Mouse (Mus musculus) forebrain, embryonic 14.5 days (tissue): ENCODE results near the gene Cdh12. TPM values are rescaled to one million over a fixed set of nuclear protein-coding genes. Genes with fewer than 3 reads are reported as not detected.
A peak's percentile ranks its signal among the peaks of the same experiment; 100 is the strongest.

Experiments
- ATAC-seq: fragments of 200-750 bp; cut with Nextera tagmentation; 2 replicates; pipeline ENCODE4 v1.8.0; 2017; ENCODE audit warnings: mild to moderate bottlenecking, moderate library complexity
- DNase-seq: peaks from one replicate; pipeline ENCODE4 v3.0.0-alpha.2; 2015; ENCODE audit warnings: low spot score
- H3K27ac ChIP-seq: fragments of 300-500 bp; sonication (generic); 2 replicates; pipeline ENCODE4 v1.5.1; 2014; ENCODE audit warnings: low read depth, mild to moderate bottlenecking, control low read depth, low read length, moderate library complexity
- H3K27me3 ChIP-seq: fragments of 300-500 bp; sonication (generic); replicated peaks from 2 replicates; pipeline ENCODE4 v1.6.1; 2014; ENCODE audit warnings: low read length, control low read depth, mixed read lengths; ENCODE audit not compliant: control insufficient read depth, insufficient read depth
- H3K36me3 ChIP-seq: fragments of 300-500 bp; sonication (generic); 2 replicates; pipeline ENCODE4 v1.6.1; 2014; ENCODE audit warnings: low read length, control low read depth; ENCODE audit not compliant: control insufficient read depth, insufficient read depth
- H3K4me1 ChIP-seq: fragments of 300-500 bp; sonication (generic); 2 replicates; pipeline ENCODE4 v1.6.1; 2014; ENCODE audit warnings: antibody characterized with exemption, low read length, control low read depth; ENCODE audit not compliant: control insufficient read depth, insufficient read depth
- H3K4me2 ChIP-seq: fragments of 300-500 bp; sonication (generic); 2 replicates; pipeline ENCODE4 v1.6.1; 2014; ENCODE audit warnings: mild to moderate bottlenecking, control low read depth, low read length
- H3K4me3 ChIP-seq: fragments of 300-500 bp; sonication (generic); 2 replicates; pipeline ENCODE4 v1.5.1; 2014; ENCODE audit warnings: low read depth, low read length, control low read depth
- H3K9ac ChIP-seq: fragments of 300-500 bp; sonication (generic); 2 replicates; pipeline ENCODE4 v1.6.1; 2014; ENCODE audit warnings: mild to moderate bottlenecking, low read length, control low read depth, moderate library complexity
- H3K9me3 ChIP-seq: fragments of 300-500 bp; sonication (generic); replicated peaks from 2 replicates; pipeline ENCODE4 v1.6.1; 2016; ENCODE audit warnings: low read length, control low read depth, mixed read lengths; ENCODE audit not compliant: control insufficient read depth
- WGBS: fragments of 180-500 bp; shearing (Covaris S2); extraction: QIAGEN DNeasy Blood & Tissue Kit; methylation state at CpG from one replicate; pipeline ENCODE4 v1.1.7; 2014; 5-methylcytosine and 5-hydroxymethylcytosine counted together
- polyA plus RNA-seq: library from polyadenylated mRNA; unstranded; fragments of >200 nt; fragmentation: Nextera tagmentation; extraction: Ambion mirVana; gene quantifications from 2 replicates; pipeline ENCODE4 v1.2.1, GENCODE M21; 2014

The Cdh12 gene
- polyA plus RNA-seq, 1 experiment from 2014 or later = 2.3 TPM

DNA sequence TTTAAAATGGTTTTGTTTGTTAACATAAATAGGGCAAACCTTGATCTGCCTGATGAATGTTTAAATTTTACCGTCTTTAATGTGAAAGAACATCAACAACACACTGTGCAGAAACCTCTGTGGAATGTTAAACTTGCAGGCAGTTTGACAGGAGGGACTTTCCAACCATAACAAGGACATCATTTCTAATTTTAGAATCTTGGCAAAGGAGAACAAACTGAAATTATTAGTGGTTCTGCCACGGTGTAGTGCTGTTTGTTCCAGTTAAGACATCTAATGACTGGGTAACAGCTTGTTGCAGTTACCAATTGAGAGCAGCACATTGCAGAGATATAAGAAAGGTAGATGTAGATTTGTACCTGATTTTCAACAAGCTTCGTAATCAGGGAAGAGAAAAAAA, 453.5 kb downstream of the Cdh12 start:
- no peak overlapping the region for H3K4me3 ChIP-seq
- no peak overlapping the region for H3K27ac ChIP-seq
- no peak for DNase-seq
- no peaks in the 10 kb centered on the region for H3K9me3 ChIP-seq
- no peaks in the 10 kb centered on the region for H3K4me1 ChIP-seq
- WGBS = 72% methylated on average over 3 of the region's 3 CpGs
- no peak for ATAC-seq
- H3K27me3 ChIP-seq = no peaks in the 10 kb centered on the region
- no peak overlapping the region for H3K4me2 ChIP-seq
- H3K9ac ChIP-seq = no peak overlapping the region
- H3K36me3 ChIP-seq = no peaks in the 10 kb centered on the region

GRCm38 (mm10) chr15:20928221-20928620, 479.2 kb downstream of the Cdh12 start:
- no peaks in the 10 kb centered on the region for H3K4me1 ChIP-seq
- no peak overlapping the region for H3K9ac ChIP-seq
- H3K4me3 ChIP-seq = no peak overlapping the region
- DNase-seq = no peak
- H3K4me2 ChIP-seq = no peak overlapping the region
- no peaks in the 10 kb centered on the region for H3K27me3 ChIP-seq
- no peak overlapping the region for H3K27ac ChIP-seq
- no peaks in the 10 kb centered on the region for H3K9me3 ChIP-seq
- ATAC-seq = no peak
- no peaks in the 10 kb centered on the region for H3K36me3 ChIP-seq

DNA sequence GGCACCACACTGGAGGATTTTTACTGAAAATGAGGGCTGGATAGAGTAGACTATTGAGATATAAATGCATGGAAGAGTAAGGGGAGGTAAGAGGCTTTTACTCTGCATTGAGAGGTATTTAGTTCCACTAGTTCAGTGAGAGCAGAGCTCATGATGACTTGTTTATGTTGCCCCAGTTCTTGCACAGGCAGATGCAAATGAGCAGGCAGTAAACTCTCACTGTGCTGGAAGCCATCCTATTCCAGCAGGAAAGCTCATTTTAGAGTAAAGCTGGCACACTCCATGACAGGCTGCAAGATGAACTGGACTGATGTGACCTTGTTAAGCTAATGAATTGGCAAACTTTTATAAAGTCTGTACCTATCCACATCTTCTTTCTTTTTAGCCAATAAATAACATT, 494.9 kb downstream of the Cdh12 start:
- H3K4me2 ChIP-seq = no peak overlapping the region
- no peak overlapping the region for H3K27ac ChIP-seq
- no peak overlapping the region for H3K9ac ChIP-seq
- no peak overlapping the region for H3K4me3 ChIP-seq
- no peaks in the 10 kb centered on the region for H3K9me3 ChIP-seq
- DNase-seq (peak; percentile 17), ATAC-seq (no peak)
- H3K4me1 ChIP-seq = no peaks in the 10 kb centered on the region
- H3K27me3 ChIP-seq = no peaks in the 10 kb centered on the region
- no peaks in the 10 kb centered on the region for H3K36me3 ChIP-seq

DNA sequence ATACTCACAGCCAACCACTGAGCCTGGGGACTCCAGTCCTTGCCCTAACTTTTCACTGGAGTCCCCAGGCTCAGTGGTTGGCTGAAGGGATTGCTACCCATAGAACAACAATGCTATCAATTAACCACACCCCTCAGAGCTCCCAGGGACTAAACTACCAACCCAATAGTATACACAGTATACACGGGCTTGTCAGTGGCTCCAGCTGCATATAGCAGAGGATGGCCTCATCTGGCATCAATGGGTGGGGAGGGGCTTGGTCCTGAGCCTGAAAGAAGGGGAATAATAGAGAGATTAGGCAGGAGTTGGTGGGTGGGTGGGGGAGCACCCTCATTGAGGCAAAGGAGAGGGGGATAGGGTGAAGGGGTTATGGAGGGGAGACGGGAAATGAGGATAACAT, 518.4 kb downstream of the Cdh12 start:
- no peak for ATAC-seq
- Histone ChIP-seq H3K27ac (no peak overlapping the region), H3K36me3 (no peaks in the 10 kb centered on the region), H3K9ac (no peak overlapping the region), H3K4me2 (no peak overlapping the region), H3K4me1 (no peaks in the 10 kb centered on the region), H3K4me3 (no peak overlapping the region), H3K27me3 (no peaks in the 10 kb centered on the region), H3K9me3 (no peaks in the 10 kb centered on the region)
- 18% methylated on average over 2 of the region's 2 CpGs for WGBS
- DNase-seq = no peak

DNA sequence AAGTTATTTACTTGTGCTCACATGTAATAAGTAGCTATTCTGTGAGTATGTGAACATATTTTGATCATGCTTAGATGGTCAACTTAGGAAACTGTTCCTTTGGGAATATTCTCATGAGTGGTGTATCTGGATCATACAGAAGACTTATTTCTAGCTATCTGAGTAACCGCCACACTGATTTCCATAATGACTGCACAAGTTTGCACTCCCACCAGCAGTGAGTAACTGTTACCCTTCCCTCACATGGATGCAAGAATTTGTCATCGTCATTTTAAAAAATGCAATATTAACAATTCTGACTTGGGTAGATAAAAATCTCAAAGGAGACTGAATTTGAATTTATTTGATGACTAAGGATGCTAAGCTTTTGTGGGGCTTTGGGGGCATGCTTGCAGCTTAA, 522.0 kb downstream of the Cdh12 start:
- Histone ChIP-seq H3K9ac (no peak overlapping the region), H3K9me3 (no peaks in the 10 kb centered on the region), H3K4me1 (no peaks in the 10 kb centered on the region), H3K4me2 (no peak overlapping the region), H3K27me3 (no peaks in the 10 kb centered on the region), H3K36me3 (no peaks in the 10 kb centered on the region), H3K27ac (no peak overlapping the region), H3K4me3 (no peak overlapping the region)
- ATAC-seq = no peak
- WGBS = 96% methylated on average over 2 of the region's 2 CpGs
- DNase-seq = no peak

GRCm38 (mm10) chr15:21000541-21000940, 551.5 kb downstream of the Cdh12 start:
- Histone ChIP-seq H3K36me3 (no peaks in the 10 kb centered on the region), H3K9me3 (no peaks in the 10 kb centered on the region), H3K27ac (no peak overlapping the region), H3K4me2 (no peak overlapping the region), H3K4me1 (no peaks in the 10 kb centered on the region), H3K27me3 (no peaks in the 10 kb centered on the region), H3K4me3 (no peak overlapping the region), H3K9ac (no peak overlapping the region)
- 86% methylated on average over 4 of the region's 4 CpGs for WGBS
- ATAC-seq = no peak
- no peak for DNase-seq

DNA sequence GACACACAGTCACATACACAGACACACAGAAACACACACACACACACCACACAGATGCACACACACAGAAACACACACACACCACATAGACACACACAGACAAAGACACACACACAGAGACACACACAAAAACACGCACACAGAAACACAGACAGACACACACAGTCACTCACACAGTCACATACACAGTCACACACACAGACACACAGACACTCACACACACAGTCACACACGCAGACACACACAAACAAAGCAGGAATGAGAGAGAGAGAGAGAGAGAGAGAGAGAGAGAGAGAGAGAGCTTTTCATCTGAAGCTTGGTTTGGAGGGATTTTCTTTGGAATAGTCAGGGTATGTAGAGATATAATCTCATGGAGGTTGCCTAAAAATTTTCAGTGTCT, 558.9 kb downstream of the Cdh12 start:
- no peak overlapping the region for H3K4me2 ChIP-seq
- no peaks in the 10 kb centered on the region for H3K27me3 ChIP-seq
- no peak overlapping the region for H3K4me3 ChIP-seq
- ATAC-seq (no peak), DNase-seq (no peak)
- no peaks in the 10 kb centered on the region for H3K36me3 ChIP-seq
- 87% methylated on average over 2 of the region's 2 CpGs for WGBS
- H3K27ac ChIP-seq = no peak overlapping the region
- no peaks in the 10 kb centered on the region for H3K9me3 ChIP-seq
- 0 out of 2 replicates have a peak, but pooled peaks cover 8% of the 10 kb centered on the region for H3K4me1 ChIP-seq
- H3K9ac ChIP-seq = no peak overlapping the region

GRCm38 (mm10) chr15:21008487-21008886, 559.4 kb downstream of the Cdh12 start:
- ATAC-seq = peak; percentile 55; the same call in 1 of the 2 replicates
- Histone ChIP-seq H3K4me3 (no peak overlapping the region), H3K4me2 (no peak overlapping the region), H3K27me3 (no peaks in the 10 kb centered on the region), H3K36me3 (no peaks in the 10 kb centered on the region), H3K9ac (no peak overlapping the region), H3K9me3 (no peaks in the 10 kb centered on the region), H3K27ac (no peak overlapping the region), H3K4me1 (0 out of 2 replicates have a peak, but pooled peaks cover 8% of the 10 kb centered on the region)
- peak; percentile 39 for DNase-seq
- WGBS = 0% methylated on average over 1 of the region's 1 CpGs

- DNase-seq = peak; percentile 22
- 53% methylated on average over 3 of the region's 3 CpGs for WGBS
- Histone ChIP-seq H3K9me3 (no peaks in the 10 kb centered on the region), H3K9ac (no peak overlapping the region), H3K4me2 (no peak overlapping the region), H3K4me3 (no peak overlapping the region), H3K4me1 (0 out of 2 replicates have a peak, but pooled peaks cover 8% of the 10 kb centered on the region), H3K36me3 (no peaks in the 10 kb centered on the region), H3K27me3 (no peaks in the 10 kb centered on the region), H3K27ac (no peak overlapping the region)
- peak; percentile 66; the same call in 1 of the 2 replicates for ATAC-seq
Measured at GRCm38 (mm10) chr15:21008969-21009368, 559.9 kb downstream of the Cdh12 start.
